Mouse (Mus musculus) lung, adult 2 months (tissue): ENCODE results near the gene Atf4.

Experiments
- CTCF ChIP-seq: fragments of 200-500 bp; IDR thresholded peaks from 2 replicates; pipeline ENCODE4 v1.5.1; 2011; ENCODE audit warnings: mild to moderate bottlenecking, low read length, control low read depth; ENCODE audit not compliant: insufficient read depth
- POLR2A ChIP-seq: fragments of 200-500 bp; IDR thresholded peaks from 2 replicates; pipeline ENCODE4 v1.6.1; 2011; ENCODE audit warnings: low read depth, mild to moderate bottlenecking, control low read depth, low read length, borderline replicate concordance; ENCODE audit errors: extremely low read depth

DNA sequence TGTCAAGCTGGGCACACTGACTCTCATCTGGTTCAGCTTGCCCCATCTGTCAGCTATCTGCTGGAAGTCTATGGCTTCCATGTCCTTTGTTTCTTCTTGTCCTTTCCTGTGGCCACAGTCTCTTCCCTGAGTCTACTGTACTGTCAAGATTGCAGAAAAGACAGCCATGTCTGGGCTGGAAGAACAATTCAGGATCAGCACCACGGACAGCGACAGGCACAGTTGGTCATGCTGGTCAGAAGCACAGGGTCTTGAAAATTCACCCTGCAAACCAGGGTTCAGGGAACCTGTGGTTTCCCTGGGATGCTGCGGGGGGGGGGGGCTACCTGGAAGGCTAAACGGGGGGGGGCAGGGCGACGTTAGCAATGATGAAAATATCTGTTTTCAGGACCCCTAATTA lies 22.6 kb downstream of the Atf4 start:
- TF ChIP-seq CTCF = no peak
- no peak for TF ChIP-seq POLR2A
